In the genomic region with DNA sequence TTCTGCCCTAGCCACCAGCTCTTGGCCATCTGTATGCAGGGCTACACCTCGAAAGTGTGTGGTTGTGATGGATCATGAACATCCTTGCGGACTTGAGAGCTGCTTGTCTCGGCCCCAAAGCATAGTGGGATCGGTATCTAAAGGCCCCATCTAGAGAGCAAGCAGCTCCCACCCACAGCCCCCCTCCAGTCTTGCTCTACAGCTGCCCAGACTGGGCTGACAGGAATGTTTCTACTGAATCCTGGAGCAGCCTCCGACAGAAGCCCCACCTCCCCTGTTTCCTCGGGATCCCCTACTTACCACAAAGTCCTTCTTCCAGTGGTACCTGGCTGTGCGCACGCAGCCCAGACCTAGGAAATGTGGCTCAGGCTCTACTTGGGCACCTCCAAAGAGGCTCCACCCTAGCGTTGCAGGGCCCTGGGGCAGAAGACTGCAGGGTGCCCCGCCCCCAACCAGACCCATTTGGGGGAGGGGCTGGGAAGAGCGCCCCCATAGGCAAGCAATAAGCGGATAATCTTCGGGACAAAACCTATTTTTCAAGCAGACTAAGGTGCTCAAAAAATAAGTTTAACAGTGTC, we compare ENCODE assay signal across 8 mouse cellular contexts. TPM values are rescaled to one million over a fixed set of nuclear protein-coding genes. Genes with fewer than 3 reads are reported as not detected.
DNase-seq lines count a peak whose midpoint lies in the region; ATAC-seq and TF ChIP-seq lines count a peak whose summit lies in the region.

A gene (minus strand): TSS at position 428 of the 578 bp plus-strand sequence.

- peaks cover 7% of the 10 kb centered on the region for H3K4me1 ChIP-seq in kidney, postnatal 0 days (replicated peaks; ENCODE audit: insufficient read depth, low read length)
- peaks cover 42% of the 10 kb centered on the region for H3K4me1 ChIP-seq in liver, embryonic 12.5 days
- no peaks in the 10 kb centered on the region for H3K4me1 ChIP-seq in cerebellum, adult 2 months (ENCODE audit: control insufficient read depth, insufficient read depth, low read length)

- H3K9ac ChIP-seq in kidney, postnatal 0 days (ENCODE audit: low read depth, low read length) = peak within 1 kb of the TSS; percentile 40
- H3K9ac ChIP-seq in liver, embryonic 12.5 days = no peak within 1 kb of the TSS

- H3K36me3 ChIP-seq in kidney, postnatal 0 days (ENCODE audit: insufficient read depth, low read length) = no peaks in the 10 kb centered on the region
- H3K36me3 ChIP-seq in liver, embryonic 12.5 days = no peaks in the 10 kb centered on the region

- TF ChIP-seq CTCF in kidney, postnatal 0 days (IDR thresholded peaks at IDR 0.05; ENCODE audit: low read depth) = peak; percentile 36
- TF ChIP-seq CTCF in cerebellum, adult 2 months (IDR thresholded peaks at IDR 0.05; ENCODE audit: borderline replicate concordance, insufficient read depth, low read depth, low read length) = no peak

- H3K4me3 ChIP-seq in kidney, postnatal 0 days (replicated peaks; ENCODE audit: low read depth, low read length) = no peak within 1 kb of the TSS; the same call in 1 of the 2 replicates
- H3K4me3 ChIP-seq in liver, embryonic 12.5 days = no peak within 1 kb of the TSS
- H3K4me3 ChIP-seq in cerebellum, adult 2 months (replicated peaks; ENCODE audit: insufficient read depth, low read depth, low read length) = no peak within 1 kb of the TSS

- peak within 1 kb of the TSS; percentile 39 for H3K4me2 ChIP-seq in kidney, postnatal 0 days (ENCODE audit: low read length)
- H3K4me2 ChIP-seq in liver, embryonic 12.5 days = peak within 1 kb of the TSS; percentile 35

- WGBS in kidney, postnatal 0 days = 36% methylated on average over 13 of the region's 13 CpGs
- 31% methylated on average over 13 of the region's 13 CpGs for WGBS in liver, embryonic 12.5 days (ENCODE audit: insufficient replicate concordance)
- 36% methylated on average over 13 of the region's 13 CpGs for whole genome bisulfite sequencing in cerebellum, adult 2 months

- ATAC-seq in kidney, postnatal 0 days (replicated peaks; ENCODE audit: low FRiP score, low read depth) = no peak
- ATAC-seq in liver, embryonic 12.5 days = no peak

- no peak for DNase-seq in kidney, postnatal 0 days (ENCODE audit: low spot score)
- no peak for DNase-seq in kidney, postnatal 14 days
- DNase-seq in embryo, embryonic 9.5 days (ENCODE audit: extremely low spot score) = peak; percentile 28
- DNase-seq in gonadal fat pad, adult 2 months (ENCODE audit: low read depth) = no peak
- DNase-seq in frontal cortex, postnatal 10 days (ENCODE audit: low spot score in 2 of 2) = no peak
- no peak for DNase-seq in urinary bladder, postnatal 14 days (ENCODE audit: low spot score)
- no peak for DNase-seq in cerebellum, adult 2 months

- H3K9me3 ChIP-seq in kidney, postnatal 0 days (replicated peaks; ENCODE audit: low read length) = no peaks in the 10 kb centered on the region
- no peaks in the 10 kb centered on the region for H3K9me3 ChIP-seq in liver, embryonic 12.5 days (replicated peaks)

- no peak for TF ChIP-seq POLR2A in cerebellum, adult 2 months (IDR thresholded peaks at IDR 0.05; ENCODE audit: borderline replicate concordance, insufficient read depth, low read length)

- H3K27ac ChIP-seq in kidney, postnatal 0 days = no peak within 1 kb of the TSS
- H3K27ac ChIP-seq in liver, embryonic 12.5 days = no peak within 1 kb of the TSS
- no peak within 1 kb of the TSS for H3K27ac ChIP-seq in cerebellum, adult 2 months (ENCODE audit: insufficient read depth, low read length)

- H3K27me3 ChIP-seq in kidney, postnatal 0 days (ENCODE audit: insufficient read depth, low read length) = no peaks in the 10 kb centered on the region
- H3K27me3 ChIP-seq in liver, embryonic 12.5 days (replicated peaks) = 0 out of 2 replicates have a peak, but pooled peaks cover 3% of the 10 kb centered on the region
- no peaks in the 10 kb centered on the region for H3K27me3 ChIP-seq in cerebellum, adult 2 months (ENCODE audit: control insufficient read depth, insufficient read depth, low read length)

RNA-seq across cellular contexts. Expression of the gene that starts here (rescaled TPM):
- polyA plus RNA-seq in kidney, postnatal 0 days (2015; fragmentation: Nextera tagmentation; extraction: Ambion mirVana) = 12.0 and 13.9 TPM in 2 replicates
- 73.5 and 81.9 TPM in 2 replicates for polyA plus RNA-seq in gonadal fat pad, adult 2 months (2012; rRNA removed)
- 1.7 and 2.1 TPM in 2 replicates for polyA plus RNA-seq in liver, embryonic 12.5 days (2016; fragmentation: Nextera tagmentation; extraction: Ambion mirVana)
- 0.39 and 0.60 TPM in 2 replicates for polyA plus RNA-seq in cerebellum, adult 2 months (2012; rRNA removed)
